Mouse (Mus musculus): ENCODE measurements at regions not wholly inside any gene's neighbourhood (a gene's known extent, or its start where the extent isn't known, plus 50 kb on each side); places are given as distances from the start of the nearest gene placed in this dataset.

DNA sequence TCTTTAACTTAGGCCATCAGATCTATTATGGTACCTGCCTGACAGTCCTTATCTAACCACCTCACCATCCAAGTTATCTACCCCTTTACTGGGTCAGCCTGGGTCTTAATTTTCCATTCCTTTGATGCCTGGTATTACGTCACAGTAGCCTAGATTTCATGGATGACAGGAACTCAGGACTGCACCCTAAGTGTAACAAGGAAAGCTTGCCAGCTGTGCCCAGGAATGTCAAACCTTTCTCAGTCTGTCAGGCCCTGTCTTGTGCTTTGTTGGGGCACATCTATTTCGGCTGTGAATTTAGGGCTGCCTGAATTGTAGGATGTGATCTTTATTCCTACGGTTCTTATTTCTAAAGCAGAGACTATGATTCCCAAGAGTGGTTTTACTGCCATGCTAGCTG is 94.6 kb upstream of the Arhgap5 start:
- TF ChIP-seq CTCF (IDR thresholded peaks at IDR 0.05) (no peak), POLR2A (IDR thresholded peaks at IDR 0.05; ENCODE audit: insufficient read depth, low read depth, low read length) (no peak), EP300 (IDR thresholded peaks at IDR 0.05; ENCODE audit: insufficient read depth, low read depth, low read length) (no peak)

Measured in heart, adult 2 months (tissue).